Mouse (Mus musculus) T-helper 1 cell (primary cell): ENCODE measurements around the gene Cog7.

ENCODE experiments used
- in situ Hi-C: fragments of 300-600 bp; cut with MboI, MseI; formaldehyde crosslinking; loops from one replicate; pipeline ENCODE4 v1.15.1; 2025; ENCODE audit warnings: high pct_unique_total_duplicates

Gene Cog7

GRCm38 (mm10) chr7:121981307-121981871, at the start of gene Cog7:
TSS of gene Cog7 (minus strand) at chr7:121981711.
- in situ Hi-C loops, result no loop called here

- in situ Hi-C loops, result no loop called here
These were observed 40.6 kb upstream of the Cog7 start for GRCm38 (mm10) chr7:122022131-122022530.

- in situ Hi-C loops, result no loop called here
These were observed 39.3 kb upstream of the Cog7 start, which contains the start of gene Gga2 for GRCm38 (mm10) chr7:122020667-122021354. TSS of gene Gga2 (minus strand) at chr7:122021222.

- in situ Hi-C loops, result no loop called here
These were observed 38.8 kb upstream of the Cog7 start for GRCm38 (mm10) chr7:122020273-122020666.

- in situ Hi-C loops, result no loop called here
These were observed 37.5 kb upstream of the Cog7 start for GRCm38 (mm10) chr7:122018978-122019377.

GRCm38 (mm10) chr7:122018247-122018646, 36.7 kb upstream of the Cog7 start:
- in situ Hi-C loops, result no loop called here

GRCm38 (mm10) chr7:122015734-122016133, 34.2 kb upstream of the Cog7 start:
- in situ Hi-C loops, result no loop called here

- in situ Hi-C loops, result no loop called here
These were observed 33.6 kb upstream of the Cog7 start for GRCm38 (mm10) chr7:122015105-122015504.

- in situ Hi-C loops, result no loop called here
These were observed 31.4 kb upstream of the Cog7 start for GRCm38 (mm10) chr7:122012949-122013348.

GRCm38 (mm10) chr7:122012370-122012769, 30.9 kb upstream of the Cog7 start:
- in situ Hi-C loops, result no loop called here

- in situ Hi-C loops, result no loop called here
These were observed 18.9 kb upstream of the Cog7 start for GRCm38 (mm10) chr7:122000396-122000795.

- in situ Hi-C loops, result no loop called here
These were observed 14.4 kb upstream of the Cog7 start for GRCm38 (mm10) chr7:121995961-121996360.

GRCm38 (mm10) chr7:121975031-121975430, 6.5 kb downstream of the Cog7 start:
- in situ Hi-C loops, result no loop called here

- in situ Hi-C loops, result no loop called here
These were observed 9.8 kb downstream of the Cog7 start for GRCm38 (mm10) chr7:121971698-121972097.

- in situ Hi-C loops, result no loop called here
These were observed 11.3 kb downstream of the Cog7 start for GRCm38 (mm10) chr7:121970250-121970649.

GRCm38 (mm10) chr7:121968816-121969215, 12.7 kb downstream of the Cog7 start:
- in situ Hi-C loops, result no loop called here

- in situ Hi-C loops, result no loop called here
These were observed 13.3 kb downstream of the Cog7 start for GRCm38 (mm10) chr7:121968242-121968641.

- in situ Hi-C loops, result no loop called here
These were observed 15.3 kb downstream of the Cog7 start for GRCm38 (mm10) chr7:121966169-121966568.

- in situ Hi-C loops, result loop anchor here (5.0 kb wide), 1 partner anchor 227 kb away; no protein-coding TSS in a partner anchor
These were observed 17.6 kb downstream of the Cog7 start for GRCm38 (mm10) chr7:121963883-121964398.

- in situ Hi-C loops, result loop anchor here (5.0 kb wide), 1 partner anchor 225 kb away; no protein-coding TSS in a partner anchor
These were observed 18.9 kb downstream of the Cog7 start for GRCm38 (mm10) chr7:121962571-121962959.

GRCm38 (mm10) chr7:121961913-121962570, 19.5 kb downstream of the Cog7 start:
- in situ Hi-C loops, result loop anchor here (5.0 kb wide), 1 partner anchor 225 kb away; no protein-coding TSS in a partner anchor

- in situ Hi-C loops, result loop anchor here (5.0 kb wide), 1 partner anchor 951 kb away; no protein-coding TSS in a partner anchor
These were observed 25.7 kb downstream of the Cog7 start for GRCm38 (mm10) chr7:121955802-121956201.
